Mouse (Mus musculus) CH12.LX (cell line): ENCODE measurements at regions not wholly inside any gene's neighbourhood (a gene's known extent, or its start where the extent isn't known, plus 50 kb on each side); places are given as distances from the start of the nearest gene placed in this dataset.

Experiments used
- CTCF ChIP-seq, 2 experiments: IDR thresholded peaks in 1 of 2; conservative IDR thresholded peaks in 1 of 2; 2 replicates each; pipeline ENCODE4 v1.5.1; 2011 to 2012; ENCODE audit warnings: low read depth in 2 of 2, low read length in 2 of 2, improper control_type of control experiment in 1 of 2, inconsistent platforms in 1 of 2, mild to moderate bottlenecking in 1 of 2, moderate library complexity in 1 of 2
- E2F4 ChIP-seq: IDR thresholded peaks from 2 replicates; pipeline ENCODE4 v1.6.1; 2011; ENCODE audit warnings: low read depth, low read length, improper control_type of control experiment; ENCODE audit not compliant: insufficient replicate concordance
- EP300 ChIP-seq: IDR thresholded peaks from 2 replicates; pipeline ENCODE4 v1.6.1; 2011; ENCODE audit warnings: low read length, improper control_type of control experiment
- HCFC1 ChIP-seq: IDR thresholded peaks from 2 replicates; pipeline ENCODE4 v1.6.1; 2012; ENCODE audit warnings: low read depth, mild to moderate bottlenecking, inconsistent platforms, low read length, improper control_type of control experiment
- KAT2A ChIP-seq: IDR thresholded peaks from 2 replicates; pipeline ENCODE4 v1.6.1; 2012; ENCODE audit warnings: low read length, improper control_type of control experiment, inconsistent platforms; ENCODE audit not compliant: insufficient replicate concordance
- MAFK ChIP-seq: IDR thresholded peaks from 2 replicates; pipeline ENCODE4 v1.6.1; 2011; ENCODE audit warnings: low read length, improper control_type of control experiment; ENCODE audit not compliant: insufficient replicate concordance
- MAX ChIP-seq: IDR thresholded peaks from 2 replicates; pipeline ENCODE4 v1.6.1; 2011; ENCODE audit warnings: low read length, improper control_type of control experiment
- MAZ ChIP-seq: IDR thresholded peaks from 2 replicates; pipeline ENCODE4 v1.6.1; 2012; ENCODE audit warnings: low read depth, mild to moderate bottlenecking, inconsistent platforms, low read length, improper control_type of control experiment, moderate library complexity
- MYC ChIP-seq: IDR thresholded peaks from 2 replicates; pipeline ENCODE4 v1.6.1; 2011; ENCODE audit warnings: low read depth, mild to moderate bottlenecking, improper control_type of control experiment, low read length
- NELFE ChIP-seq: IDR thresholded peaks from 2 replicates; pipeline ENCODE4 v1.6.1; 2011; ENCODE audit warnings: low read depth, low read length, improper control_type of control experiment
- POLR2A ChIP-seq: IDR thresholded peaks from 2 replicates; pipeline ENCODE4 v1.6.1; 2011; ENCODE audit warnings: low read depth, mild to moderate bottlenecking, improper control_type of control experiment, low read length
- POLR2AphosphoS2 ChIP-seq: IDR thresholded peaks from 2 replicates; pipeline ENCODE4 v1.6.1; 2011; ENCODE audit warnings: low read depth, low read length, improper control_type of control experiment
- ZC3H11A ChIP-seq: IDR thresholded peaks from 2 replicates; pipeline ENCODE4 v1.6.1; 2012; ENCODE audit warnings: low read depth, mild to moderate bottlenecking, inconsistent platforms, low read length, improper control_type of control experiment
- ZNF384 ChIP-seq: IDR thresholded peaks from 2 replicates; pipeline ENCODE4 v1.6.1; 2012; ENCODE audit warnings: low read depth, low read length, improper control_type of control experiment, inconsistent platforms

DNA sequence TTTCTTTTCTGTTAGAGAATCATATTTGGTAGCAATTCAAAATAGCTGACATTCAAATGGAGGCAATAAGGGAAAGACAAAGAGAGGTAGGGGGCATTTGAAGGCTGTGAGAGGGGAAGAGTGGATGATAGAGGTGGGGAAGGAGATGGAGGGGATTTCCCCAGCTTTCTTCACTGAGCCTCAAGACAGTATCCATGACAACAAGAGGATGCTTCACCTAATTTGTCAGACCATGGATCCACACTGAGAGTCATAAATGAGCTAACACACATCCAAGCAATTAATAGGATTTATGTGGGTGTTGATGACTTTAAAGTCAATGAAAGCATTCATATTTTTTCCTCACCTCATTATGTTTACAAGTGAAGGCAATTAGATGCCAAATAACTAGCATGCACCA lies 343.5 kb upstream of the Rgs17 start:
- TF ChIP-seq EP300 (no peak), CTCF (conservative IDR thresholded peaks at IDR 0.05 in 1 of 2, IDR thresholded peaks at IDR 0.05 in 1 of 2; ENCODE audit: low read depth in 2 of 2, low read length in 2 of 2) (no peak), POLR2A (no peak), NELFE (no peak), ZC3H11A (no peak), MAZ (no peak), MYC (no peak), HCFC1 (no peak), POLR2AphosphoS2 (no peak), ZNF384 (no peak), KAT2A (no peak), MAFK (no peak), E2F4 (no peak), MAX (no peak)
